Mouse (Mus musculus) induced T-regulatory cell, adult 2 months (primary cell): ENCODE results near the gene Vmn1r44.
"Not testable (repeated sequence)": the region's sequence is repeated elsewhere in the genome, so short reads cannot be mapped to it uniquely, and the experiment has no call there.

Experiments used
- DNase-seq: peaks from one replicate; pipeline ENCODE4 v3.0.0-alpha.2; 2012; ENCODE audit warnings: low read depth

The Vmn1r44 gene

GRCm38 (mm10) chr6:89883360-89883759 lies at the start of gene Vmn1r44:
Vmn1r44 (plus strand) TSS chr6:89883660.
- DNase-seq = no peak

DNA sequence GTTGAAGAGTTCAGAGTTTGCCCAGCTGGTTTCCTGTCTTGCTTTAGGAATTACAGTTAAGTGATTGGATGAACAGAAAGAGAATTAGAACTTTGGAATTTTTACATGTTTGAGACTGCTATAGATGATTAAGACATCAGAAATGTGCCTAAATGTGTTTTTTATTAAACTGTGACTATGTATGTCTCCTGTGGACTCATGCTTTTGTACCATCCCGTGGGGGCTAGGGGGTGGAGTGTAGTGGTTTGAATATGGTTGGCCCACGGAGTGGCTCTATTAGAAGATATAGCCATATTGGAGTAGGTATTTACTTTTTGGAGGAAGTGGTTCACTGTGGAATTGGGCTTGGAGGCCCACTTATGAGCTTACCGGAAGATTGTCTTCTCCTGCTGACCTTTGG lies 25.9 kb upstream of the Vmn1r44 start:
- DNase-seq = no peak

DNA sequence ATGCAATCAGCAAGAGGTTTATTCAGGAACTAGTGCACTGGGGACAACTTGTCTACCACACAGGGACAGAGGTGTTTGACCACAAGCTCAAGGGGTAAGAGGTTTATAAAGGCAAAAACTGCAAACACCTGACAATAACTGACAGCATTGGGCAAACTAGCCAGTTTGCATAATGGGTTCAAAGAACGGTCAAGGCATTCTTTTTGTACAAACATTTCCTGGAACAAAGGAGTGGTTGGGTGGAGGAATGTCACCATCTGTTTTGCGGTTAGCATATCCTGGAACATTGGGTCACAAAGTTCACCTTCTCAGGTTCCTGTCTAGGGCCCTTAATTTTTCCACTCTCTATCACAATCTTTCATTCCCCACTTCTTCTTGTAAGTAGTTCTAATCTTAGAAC lies 23.6 kb upstream of the Vmn1r44 start:
- no peak for DNase-seq

DNA sequence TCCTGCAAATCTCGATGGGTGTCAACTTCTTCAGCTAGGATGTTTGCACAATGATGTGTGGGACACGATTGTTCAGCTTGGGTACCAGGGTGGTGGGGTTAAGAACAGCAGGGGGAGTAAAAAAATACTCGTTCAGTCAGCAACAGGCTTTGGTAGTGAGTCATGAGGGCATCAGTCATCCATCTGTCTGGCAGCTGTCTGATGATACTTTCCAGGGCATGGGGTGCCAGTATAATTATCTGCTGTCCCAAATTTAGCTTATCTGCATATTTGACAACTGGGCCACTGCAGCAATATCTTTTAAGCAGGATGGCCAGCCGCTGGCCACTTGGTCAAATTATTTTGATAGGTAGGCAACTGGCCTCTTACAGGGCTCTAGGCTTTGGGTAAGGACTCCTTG lies 19.7 kb upstream of the Vmn1r44 start:
- DNase-seq = no peak

- DNase-seq = no peak
Measured at GRCm38 (mm10) chr6:89867276-89867675, 16.2 kb upstream of the Vmn1r44 start.

DNA sequence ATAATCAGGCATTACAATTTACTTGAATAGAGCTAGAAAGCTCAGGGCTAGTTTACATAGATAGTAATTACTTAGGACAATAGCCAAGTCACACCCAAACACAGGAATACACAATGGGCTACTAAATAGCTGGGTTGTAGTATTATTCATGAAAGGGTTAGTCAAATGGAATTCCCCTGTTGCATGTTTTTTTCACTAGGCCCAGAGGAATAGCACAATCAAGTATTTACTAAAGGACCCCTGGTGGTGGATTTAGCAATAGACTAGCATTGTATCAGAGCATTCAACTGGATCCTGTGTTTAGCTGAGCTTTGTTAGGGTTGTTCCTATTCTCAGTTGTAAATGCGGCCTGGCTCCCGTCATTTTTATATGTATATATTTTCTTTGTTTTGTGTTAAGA lies 15.5 kb upstream of the Vmn1r44 start:
- no peak for DNase-seq

GRCm38 (mm10) chr6:89876313-89876712 lies 7.1 kb upstream of the Vmn1r44 start, which contains the start of the genes Vmn1r42 and Vmn1r43:
Vmn1r42 (minus strand) TSS chr6:89876413.
Vmn1r43 (minus strand) TSS chr6:89876413.
- DNase-seq = not testable (repeated sequence)

DNA sequence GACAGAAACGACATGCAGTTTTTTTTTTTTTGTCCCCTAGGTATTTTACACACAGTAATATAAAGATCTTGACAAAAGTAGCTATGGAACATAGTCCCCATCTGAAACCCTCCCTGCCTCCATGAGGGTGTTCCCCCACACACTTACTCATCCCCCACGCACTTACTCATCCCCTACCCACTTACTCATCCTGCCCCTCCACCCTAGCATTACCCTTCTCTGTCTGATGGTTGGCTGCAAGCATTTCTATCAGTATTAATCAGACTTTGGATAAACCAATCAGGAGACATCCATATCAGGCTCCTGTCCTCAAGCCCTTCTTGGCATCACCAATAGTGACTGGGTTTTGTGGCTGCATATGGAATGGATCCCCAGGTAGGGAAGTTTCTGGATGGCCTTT lies 6.5 kb upstream of the Vmn1r44 start:
- DNase-seq = no peak

DNA sequence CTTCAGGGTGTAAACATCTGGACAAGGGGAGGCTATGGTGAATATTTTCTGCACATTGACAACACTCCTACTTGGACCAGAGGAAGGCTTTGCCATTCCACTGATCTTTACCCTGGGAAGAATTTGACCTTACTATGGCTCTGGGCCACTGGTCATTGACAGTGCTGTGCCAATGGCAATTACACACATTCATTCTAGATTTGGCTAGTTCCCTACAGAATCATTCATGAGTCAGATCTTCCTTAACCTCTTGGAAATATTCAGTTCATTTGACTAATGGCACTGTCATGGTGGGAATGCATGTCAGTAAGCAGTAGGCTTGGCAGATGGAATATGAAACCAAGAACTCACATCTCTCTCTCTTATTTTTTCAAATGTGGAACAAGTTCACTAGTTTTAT lies 2.6 kb upstream of the Vmn1r44 start:
- DNase-seq = no peak

- no peak for DNase-seq
Measured at GRCm38 (mm10) chr6:89883812-89884211, 352 bp downstream of the Vmn1r44 start.

DNA sequence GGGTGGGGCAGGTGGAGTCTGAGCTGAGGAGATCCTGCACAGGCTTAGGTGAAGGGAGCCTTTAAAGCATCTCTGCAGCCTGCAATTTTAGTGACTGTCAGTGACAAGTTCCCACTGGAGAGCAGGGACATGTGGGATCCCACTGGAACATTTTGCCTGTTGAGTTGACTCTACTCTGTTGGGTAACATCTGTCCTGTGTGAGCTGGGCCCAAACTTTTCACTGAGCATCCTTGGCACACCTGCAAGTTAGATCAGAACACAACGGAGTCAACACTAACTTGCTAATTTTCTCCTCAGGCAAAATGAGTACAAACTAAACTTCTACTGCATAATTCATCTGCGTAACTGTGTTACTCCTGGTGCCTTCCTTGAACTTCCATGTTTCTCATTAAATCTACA lies 57.0 kb downstream of the Vmn1r44 start, which contains the start of gene Vmn1r45:
TSS of gene Vmn1r45 (minus strand) at position 101 of the 400 bp plus-strand sequence.
- DNase-seq = not testable (repeated sequence)

- no peak for DNase-seq
Measured at GRCm38 (mm10) chr6:89940926-89941325, 57.5 kb downstream of the Vmn1r44 start.
